Mouse (Mus musculus): ENCODE results near the gene Smo. TPM values are rescaled to one million over a fixed set of nuclear protein-coding genes. Genes with fewer than 3 reads are reported as not detected.

The Smo gene
- polyA plus RNA-seq (2016; fragmentation: Nextera tagmentation; extraction: Ambion mirVana) = 36.5 and 41.9 TPM in 2 replicates

DNA sequence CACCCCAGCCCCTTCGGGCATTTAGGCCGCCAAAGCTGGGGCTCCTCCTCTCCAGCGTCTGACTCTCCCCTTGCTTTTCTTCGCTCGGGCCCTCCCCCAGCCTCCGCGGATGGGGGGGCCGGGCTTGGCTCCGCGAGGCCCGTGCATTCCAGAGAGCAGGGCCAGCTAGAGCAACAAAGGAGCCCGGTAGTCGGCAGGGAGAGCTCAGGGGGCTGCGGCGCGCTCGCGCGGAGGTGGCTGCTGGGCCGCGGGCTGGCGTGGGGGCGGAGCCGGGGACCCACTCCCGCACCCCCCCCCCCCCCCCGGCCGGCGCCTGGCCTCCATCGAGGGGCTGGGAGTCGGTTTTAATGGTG lies at the start of gene Smo:
Gene Smo, plus strand, starts transcription at position 168 of the 353 bp plus-strand sequence.
- H3K4me1 ChIP-seq = peaks cover 10% of the 10 kb centered on the region
- no peaks in the 10 kb centered on the region for H3K9me3 ChIP-seq
- H3K4me2 ChIP-seq (replicated peaks) = peak within 1 kb of the TSS; percentile 79
- 3% methylated on average over 22 of the region's 30 CpGs for WGBS
- H3K36me3 ChIP-seq = 0 out of 2 replicates have a peak, but pooled peaks cover 5% of the 10 kb centered on the region
- peak; percentile 95 for ATAC-seq (ENCODE audit: low FRiP score, low read depth)
- H3K27me3 ChIP-seq (replicated peaks) = no peaks in the 10 kb centered on the region
- peak within 1 kb of the TSS; percentile 74 for H3K27ac ChIP-seq
- H3K9ac ChIP-seq = peak within 1 kb of the TSS; percentile 95
- peak within 1 kb of the TSS; percentile 91 for H3K4me3 ChIP-seq

DNA sequence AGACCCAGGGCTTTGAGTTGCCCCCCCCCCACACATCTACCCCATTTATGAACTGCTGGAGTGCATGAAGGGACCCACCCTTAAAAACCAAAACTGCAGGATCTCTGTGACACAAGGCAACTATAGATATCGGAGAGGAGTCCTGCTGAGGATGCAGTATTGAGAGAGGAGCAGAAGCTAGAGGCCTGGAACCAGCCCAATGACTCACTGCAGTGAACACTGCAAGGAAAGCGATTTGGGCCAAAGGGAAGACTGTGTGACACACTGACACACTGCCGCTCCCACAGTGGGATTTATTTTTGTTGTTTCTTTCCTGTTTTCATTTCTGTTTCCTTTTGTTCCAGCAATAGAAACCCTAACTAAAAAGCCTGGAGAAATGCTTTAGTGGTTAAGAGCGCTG lies 49.4 kb upstream of the Smo start:
- Histone ChIP-seq H3K4me3 (no peak overlapping the region), H3K9me3 (no peaks in the 10 kb centered on the region), H3K27me3 (replicated peaks) (no peaks in the 10 kb centered on the region), H3K9ac (no peak overlapping the region), H3K4me2 (replicated peaks) (no peak overlapping the region), H3K27ac (no peak overlapping the region), H3K36me3 (no peaks in the 10 kb centered on the region), H3K4me1 (no peaks in the 10 kb centered on the region)
- ATAC-seq (ENCODE audit: low FRiP score, low read depth) = no peak
- WGBS = 83% methylated on average over 4 of the region's 4 CpGs

DNA sequence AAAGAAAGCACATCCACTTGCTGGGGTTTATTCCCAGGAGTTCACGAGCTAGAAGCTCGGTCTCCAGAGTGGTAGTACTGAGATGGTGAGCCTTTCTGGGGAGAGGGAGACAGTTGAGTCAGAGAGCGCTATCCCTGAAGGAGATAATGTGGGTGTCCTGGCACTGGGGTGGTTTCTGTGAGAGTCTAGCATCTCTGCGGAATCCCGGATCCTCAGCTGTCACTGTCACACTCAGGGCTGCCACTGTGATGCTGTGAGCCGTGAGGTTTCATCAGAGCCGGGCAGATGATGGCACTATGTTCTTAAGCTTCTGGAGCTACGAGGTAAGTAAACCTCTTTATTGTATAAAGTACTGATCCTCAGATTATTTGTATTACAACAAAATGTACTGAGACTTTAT lies 45.8 kb upstream of the Smo start:
- Histone ChIP-seq H3K9ac (no peak overlapping the region), H3K36me3 (no peaks in the 10 kb centered on the region), H3K4me3 (no peak overlapping the region), H3K9me3 (no peaks in the 10 kb centered on the region), H3K4me2 (replicated peaks) (no peak overlapping the region), H3K4me1 (0 out of 2 replicates have a peak, but pooled peaks cover 2% of the 10 kb centered on the region), H3K27me3 (replicated peaks) (peaks cover 13% of the 10 kb centered on the region; the same call in 1 of the 2 replicates), H3K27ac (no peak overlapping the region)
- WGBS = 83% methylated on average over 8 of the region's 8 CpGs
- ATAC-seq (ENCODE audit: low FRiP score, low read depth) = no peak

DNA sequence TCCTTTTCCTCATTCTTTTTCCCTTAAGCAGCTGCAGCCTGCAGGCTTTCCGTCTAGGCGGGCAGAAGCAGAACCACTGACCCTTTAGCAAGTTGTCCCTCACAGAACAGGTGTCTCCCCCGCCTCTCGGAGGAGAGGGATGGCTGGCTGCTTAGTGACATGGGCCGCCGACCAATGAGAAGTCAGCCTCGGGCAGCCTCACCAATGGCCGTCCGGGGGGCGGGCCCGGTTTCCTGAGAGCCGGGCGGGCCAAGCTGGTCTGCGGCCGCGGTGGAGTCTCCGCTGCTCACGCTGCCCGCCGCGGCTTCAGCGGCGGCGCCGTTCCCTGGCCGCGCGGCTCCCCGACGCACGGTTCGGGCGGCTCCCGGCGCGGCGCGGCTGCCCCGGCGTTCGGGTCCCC lies 41.4 kb upstream of the Smo start, which contains the start of gene Tspan33:
Gene Tspan33, plus strand, starts transcription at position 270 of the 400 bp plus-strand sequence.
- under 1% methylated on average over 41 of the region's 41 CpGs for WGBS
- peak within 1 kb of the TSS; percentile 99 for H3K4me2 ChIP-seq (replicated peaks)

DNA sequence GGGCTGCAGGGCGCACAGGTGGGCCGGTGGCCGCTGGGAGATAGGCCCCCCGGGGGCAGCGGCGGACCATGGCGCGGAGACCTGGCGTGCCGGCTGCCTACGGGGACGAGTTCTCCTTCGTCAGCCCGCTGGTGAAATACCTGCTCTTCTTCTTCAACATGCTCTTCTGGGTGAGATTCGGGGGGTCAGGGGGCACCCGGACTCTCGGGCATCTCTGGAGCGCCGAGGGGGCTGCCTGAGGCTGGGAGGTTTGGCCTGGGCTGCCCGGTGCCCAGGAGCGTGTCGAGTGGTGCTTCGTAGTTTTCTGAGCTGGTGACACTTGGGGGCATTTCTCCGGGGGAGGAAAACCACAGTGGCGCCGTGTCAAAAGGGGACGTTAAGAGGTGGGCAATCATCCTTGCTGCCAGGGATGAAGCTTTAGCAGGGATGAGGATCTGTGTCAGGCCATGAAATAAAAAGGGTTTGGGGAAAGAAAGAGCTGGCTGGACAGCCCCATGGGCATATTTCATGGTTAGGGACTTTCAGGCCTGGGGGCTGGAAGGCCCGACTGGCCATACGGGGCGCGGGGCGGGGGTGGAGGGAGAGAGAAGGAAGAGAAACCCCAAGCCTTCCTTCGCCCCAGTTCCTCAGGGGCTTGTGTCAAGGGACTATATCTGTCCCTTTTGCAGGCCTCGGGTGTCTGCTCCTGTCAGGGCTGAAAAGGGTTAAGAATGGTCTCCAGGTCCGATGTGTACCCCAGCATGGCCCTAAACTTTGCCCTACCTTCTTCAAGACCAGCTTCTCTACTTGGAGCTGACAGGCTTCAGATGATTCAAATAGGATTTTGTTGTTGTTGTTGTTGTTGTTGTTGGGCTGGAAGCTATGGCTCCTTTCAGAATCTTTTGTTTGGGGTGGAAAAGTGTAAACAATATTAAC lies 40.7 kb upstream of the Smo start:
- H3K4me2 ChIP-seq (replicated peaks) = peak overlapping the region; percentile 99
- H3K27ac ChIP-seq = no peak overlapping the region
- H3K4me1 ChIP-seq = peaks cover 7% of the 10 kb centered on the region; the same call in 1 of the 2 replicates
- H3K27me3 ChIP-seq (replicated peaks) = peaks cover 19% of the 10 kb centered on the region
- H3K9ac ChIP-seq = peak overlapping the region; percentile 66
- peak; percentile 67 for ATAC-seq (ENCODE audit: low FRiP score, low read depth)
- H3K4me3 ChIP-seq = peak overlapping the region; percentile 76
- 3% methylated on average over 35 of the region's 35 CpGs for WGBS
- no peaks in the 10 kb centered on the region for H3K9me3 ChIP-seq
- H3K36me3 ChIP-seq = no peaks in the 10 kb centered on the region

More for the DNA sequence above, 41.4 kb upstream of the Smo start, which contains the start of gene Tspan33:
- no peaks in the 10 kb centered on the region for H3K36me3 ChIP-seq
- no peak within 1 kb of the TSS for H3K27ac ChIP-seq
- H3K4me1 ChIP-seq = peaks cover 7% of the 10 kb centered on the region; the same call in 1 of the 2 replicates
- peak within 1 kb of the TSS; percentile 76 for H3K4me3 ChIP-seq
- ATAC-seq (ENCODE audit: low FRiP score, low read depth) = peak; percentile 98
- H3K27me3 ChIP-seq (replicated peaks) = peaks cover 19% of the 10 kb centered on the region
- H3K9me3 ChIP-seq = no peaks in the 10 kb centered on the region
- peak within 1 kb of the TSS; percentile 66 for H3K9ac ChIP-seq

DNA sequence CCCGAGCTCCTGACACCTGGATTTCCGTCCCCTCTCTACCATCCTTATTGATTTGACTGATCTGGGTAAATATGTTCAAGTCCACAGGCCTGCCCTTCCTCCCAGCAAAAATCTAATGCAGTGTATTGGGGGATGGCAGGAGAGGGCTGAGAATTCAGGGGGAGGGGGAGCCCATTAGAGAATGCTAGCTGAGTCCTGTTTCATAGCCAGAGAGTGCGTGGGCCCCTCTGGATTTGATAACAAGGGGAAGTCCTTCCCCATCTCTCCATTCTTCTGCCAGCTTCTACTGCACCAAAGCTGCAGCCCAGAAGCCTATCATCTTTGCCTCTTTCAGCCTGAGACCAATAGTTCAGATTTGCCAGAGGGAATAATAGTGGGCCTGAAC lies 40.0 kb upstream of the Smo start:
- no peak overlapping the region for H3K4me3 ChIP-seq
- no peak overlapping the region for H3K27ac ChIP-seq
- no peak for ATAC-seq (ENCODE audit: low FRiP score, low read depth)
- H3K9me3 ChIP-seq = no peaks in the 10 kb centered on the region
- no peaks in the 10 kb centered on the region for H3K36me3 ChIP-seq
- H3K4me1 ChIP-seq = peaks cover 7% of the 10 kb centered on the region; the same call in 1 of the 2 replicates
- H3K27me3 ChIP-seq (replicated peaks) = peaks cover 19% of the 10 kb centered on the region
- H3K9ac ChIP-seq = no peak overlapping the region
- WGBS = 61% methylated on average over 3 of the region's 3 CpGs
- peak overlapping the region; percentile 99; the same call in 1 of the 2 replicates for H3K4me2 ChIP-seq (replicated peaks)

DNA sequence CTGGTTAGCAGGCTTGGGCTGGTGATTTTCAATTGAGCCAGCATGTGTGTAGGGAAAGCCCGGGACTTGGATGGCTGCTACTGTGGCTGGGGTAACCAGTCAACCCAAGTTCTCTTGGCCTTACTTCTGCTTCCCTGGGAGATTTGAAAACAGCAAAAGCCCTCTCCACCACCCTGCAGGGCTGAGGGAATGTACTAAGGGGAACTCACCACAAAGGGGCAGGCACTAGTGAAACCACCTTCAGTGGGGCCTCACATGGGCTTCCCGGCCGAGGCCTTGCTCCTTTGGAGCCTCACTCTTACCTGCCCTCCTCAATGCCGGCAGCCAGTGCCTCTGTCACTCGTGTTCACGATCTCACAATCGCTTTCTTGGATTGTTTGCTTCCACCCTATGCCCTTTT lies 39.3 kb upstream of the Smo start:
- no peak overlapping the region for H3K4me3 ChIP-seq
- H3K4me1 ChIP-seq = peaks cover 7% of the 10 kb centered on the region; the same call in 1 of the 2 replicates
- H3K9ac ChIP-seq = no peak overlapping the region
- 79% methylated on average over 7 of the region's 7 CpGs for WGBS
- no peaks in the 10 kb centered on the region for H3K9me3 ChIP-seq
- H3K4me2 ChIP-seq (replicated peaks) = no peak overlapping the region
- H3K27me3 ChIP-seq (replicated peaks) = peaks cover 19% of the 10 kb centered on the region
- no peak for ATAC-seq (ENCODE audit: low FRiP score, low read depth)
- H3K36me3 ChIP-seq = no peaks in the 10 kb centered on the region
- no peak overlapping the region for H3K27ac ChIP-seq

DNA sequence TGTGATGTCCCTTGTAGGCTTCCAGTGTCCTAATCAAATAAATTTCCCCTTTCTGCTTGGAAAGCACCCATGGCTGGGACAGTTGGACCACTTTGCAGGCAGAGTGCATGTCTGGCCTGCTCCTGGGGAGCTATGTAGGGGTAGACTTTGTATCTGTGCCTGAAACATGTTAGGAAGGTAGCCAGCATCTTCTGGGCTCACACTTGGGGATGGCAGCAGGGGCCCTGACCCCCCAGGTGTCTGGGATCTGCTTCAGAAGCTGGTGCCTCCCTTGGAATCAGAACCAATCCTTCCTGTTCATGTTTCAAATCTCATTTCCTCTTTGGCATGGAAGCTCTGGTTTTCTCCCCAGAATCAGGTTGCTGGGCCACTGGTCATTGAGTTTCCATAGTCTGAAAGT lies 38.2 kb upstream of the Smo start:
- no peak overlapping the region for H3K27ac ChIP-seq
- H3K4me3 ChIP-seq = no peak overlapping the region
- no peak for ATAC-seq (ENCODE audit: low FRiP score, low read depth)
- H3K9ac ChIP-seq = no peak overlapping the region
- no peaks in the 10 kb centered on the region for H3K36me3 ChIP-seq
- H3K4me2 ChIP-seq (replicated peaks) = no peak overlapping the region
- no peaks in the 10 kb centered on the region for H3K9me3 ChIP-seq
- peaks cover 7% of the 10 kb centered on the region; the same call in 1 of the 2 replicates for H3K4me1 ChIP-seq
- peaks cover 16% of the 10 kb centered on the region for H3K27me3 ChIP-seq (replicated peaks)

DNA sequence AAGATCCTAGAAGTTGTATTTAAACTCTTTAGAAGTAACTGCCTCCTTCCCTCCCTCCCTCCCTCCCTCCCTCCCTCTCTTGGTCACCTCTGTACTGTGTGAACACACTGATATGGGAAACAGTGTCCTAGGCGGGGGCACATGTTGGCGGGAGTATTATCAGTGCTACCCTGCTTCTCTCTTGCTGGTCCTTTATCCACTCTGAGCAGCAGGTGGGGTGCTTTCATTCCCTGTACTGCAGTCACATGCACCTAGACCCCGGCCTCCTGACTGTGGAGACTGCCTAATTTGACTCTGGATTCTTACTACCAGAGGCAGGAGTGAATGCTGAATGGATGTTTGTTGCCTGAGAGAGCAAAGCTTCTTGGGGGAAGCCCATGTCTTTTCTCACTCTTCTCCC lies 37.8 kb upstream of the Smo start:
- H3K27ac ChIP-seq = no peak overlapping the region
- H3K4me2 ChIP-seq (replicated peaks) = no peak overlapping the region
- H3K4me3 ChIP-seq = no peak overlapping the region
- H3K27me3 ChIP-seq (replicated peaks) = peaks cover 14% of the 10 kb centered on the region
- H3K9ac ChIP-seq = no peak overlapping the region
- no peak for ATAC-seq (ENCODE audit: low FRiP score, low read depth)
- H3K9me3 ChIP-seq = no peaks in the 10 kb centered on the region
- no peaks in the 10 kb centered on the region for H3K36me3 ChIP-seq
- peaks cover 7% of the 10 kb centered on the region; the same call in 1 of the 2 replicates for H3K4me1 ChIP-seq
- 38% methylated on average over 3 of the region's 3 CpGs for WGBS

DNA sequence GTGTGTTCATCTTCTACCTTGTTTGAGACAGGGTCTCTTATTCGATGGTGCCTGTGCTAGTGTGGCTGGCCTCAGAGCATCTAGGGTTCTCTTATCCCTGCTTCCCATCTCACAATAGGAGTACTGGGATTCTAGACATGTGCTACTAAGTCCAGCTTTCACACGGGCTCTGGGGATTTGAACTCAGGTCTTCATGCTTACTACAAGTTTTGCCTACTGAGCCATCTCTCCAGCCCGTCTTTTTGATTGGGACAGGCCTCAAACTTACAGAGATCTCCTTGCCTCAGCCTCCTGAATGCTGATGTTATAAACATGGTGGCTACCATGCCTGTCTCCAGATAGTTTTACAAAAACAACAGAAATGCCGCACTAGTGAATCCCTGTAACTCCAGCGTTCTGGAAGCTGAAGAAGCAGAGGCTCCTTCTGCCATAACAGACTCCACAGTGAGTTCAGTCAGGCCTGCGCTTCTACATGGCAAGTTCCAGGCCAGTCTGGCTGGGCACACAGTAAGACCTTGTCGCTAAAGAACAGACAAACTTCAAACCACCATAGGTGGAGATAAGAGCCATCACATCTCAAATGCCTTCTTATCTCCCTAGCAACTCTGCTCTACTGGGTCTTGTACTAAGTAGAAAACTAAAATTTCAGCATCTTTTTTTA lies 36.1 kb upstream of the Smo start:
- whole genome bisulfite sequencing = 90% methylated on average over 7 of the region's 7 CpGs

DNA sequence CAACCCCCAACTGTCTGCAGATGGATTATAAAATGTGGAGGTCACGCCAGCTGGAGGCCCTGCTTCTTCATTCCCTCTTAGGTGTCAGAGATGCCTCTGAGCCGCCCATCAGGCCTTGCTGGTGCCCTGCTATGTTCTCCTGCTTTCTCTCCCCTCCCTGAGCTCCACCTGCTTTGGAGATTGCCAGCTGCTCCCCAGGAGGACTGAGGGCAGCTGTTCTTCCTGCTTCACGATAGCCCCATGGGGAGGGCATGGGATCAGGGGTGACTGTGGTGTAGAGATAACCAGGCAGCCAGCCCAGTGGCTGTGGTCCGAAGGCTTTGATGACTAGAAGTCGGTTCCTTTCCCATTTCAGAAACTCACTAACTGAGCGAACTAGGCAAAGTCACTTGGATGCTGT lies 34.3 kb upstream of the Smo start:
- no peak overlapping the region for H3K9ac ChIP-seq
- no peak overlapping the region for H3K4me2 ChIP-seq (replicated peaks)
- H3K9me3 ChIP-seq = no peaks in the 10 kb centered on the region
- no peak overlapping the region for H3K4me3 ChIP-seq
- no peak for ATAC-seq (ENCODE audit: low FRiP score, low read depth)
- no peak overlapping the region for H3K27ac ChIP-seq
- no peaks in the 10 kb centered on the region for H3K4me1 ChIP-seq
- WGBS = 63% methylated on average over 6 of the region's 6 CpGs
- no peaks in the 10 kb centered on the region for H3K36me3 ChIP-seq
- no peaks in the 10 kb centered on the region for H3K27me3 ChIP-seq (replicated peaks)

More for the DNA sequence above, 36.1 kb upstream of the Smo start:
- Histone ChIP-seq H3K4me3 (no peak overlapping the region), H3K27ac (no peak overlapping the region), H3K36me3 (no peaks in the 10 kb centered on the region), H3K4me2 (replicated peaks) (no peak overlapping the region), H3K9me3 (no peaks in the 10 kb centered on the region), H3K9ac (no peak overlapping the region), H3K4me1 (peaks cover 7% of the 10 kb centered on the region; the same call in 1 of the 2 replicates), H3K27me3 (replicated peaks) (peaks cover 6% of the 10 kb centered on the region; the same call in 1 of the 2 replicates)
- no peak for ATAC-seq (ENCODE audit: low FRiP score, low read depth)

DNA sequence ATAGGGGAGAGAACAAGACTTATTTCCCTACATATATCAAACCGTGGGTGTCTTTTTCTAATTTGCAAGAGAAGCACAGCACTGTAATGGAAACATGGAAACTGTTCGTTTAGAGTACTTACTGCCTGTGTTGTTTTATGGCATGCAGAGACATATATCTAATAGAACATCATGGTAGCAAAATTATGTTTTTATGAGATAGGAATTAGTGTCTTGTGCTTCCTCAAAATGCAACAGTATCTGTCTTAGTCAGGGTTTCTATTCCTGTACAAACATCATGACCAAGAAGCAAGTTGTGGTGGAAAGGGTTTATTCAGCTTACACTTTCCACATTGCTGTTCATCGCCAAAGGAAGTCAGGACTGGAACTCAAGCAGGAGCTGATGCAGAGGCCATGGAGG lies 33.2 kb upstream of the Smo start:
- H3K27me3 ChIP-seq (replicated peaks) = no peaks in the 10 kb centered on the region

More for the DNA sequence above, 33.2 kb upstream of the Smo start:
- H3K4me2 ChIP-seq (replicated peaks) = no peak overlapping the region
- H3K4me3 ChIP-seq = no peak overlapping the region
- no peak for ATAC-seq (ENCODE audit: low FRiP score, low read depth)
- no peaks in the 10 kb centered on the region for H3K36me3 ChIP-seq
- no peaks in the 10 kb centered on the region for H3K4me1 ChIP-seq
- WGBS = 87% methylated on average over 3 of the region's 3 CpGs
- no peaks in the 10 kb centered on the region for H3K9me3 ChIP-seq
- no peak overlapping the region for H3K9ac ChIP-seq
- H3K27ac ChIP-seq = no peak overlapping the region
